Mouse (Mus musculus) olfactory bulb, adult 2 months (tissue): ENCODE results near the gene Nrtn. TPM values are rescaled to one million over a fixed set of nuclear protein-coding genes. Genes with fewer than 3 reads are reported as not detected.

Experiments
- H3K27ac ChIP-seq: fragments of 200-500 bp; 2 replicates; pipeline ENCODE4 v1.5.1; 2012; ENCODE audit warnings: low read depth, low read length; ENCODE audit not compliant: insufficient read depth
- H3K4me1 ChIP-seq: fragments of 200-500 bp; 2 replicates; pipeline ENCODE4 v1.6.1; 2012; ENCODE audit warnings: low read length; ENCODE audit not compliant: control insufficient read depth, insufficient read depth
- H3K4me3 ChIP-seq: fragments of 200-500 bp; 2 replicates; pipeline ENCODE4 v1.5.1; 2012; ENCODE audit warnings: mild to moderate bottlenecking, low read depth, low read length, moderate library complexity; ENCODE audit not compliant: insufficient read depth
- CTCF ChIP-seq: fragments of 200-500 bp; IDR thresholded peaks from 2 replicates; pipeline ENCODE4 v1.5.1; 2012; ENCODE audit warnings: low read depth, mild to moderate bottlenecking, low read length, moderate library complexity; ENCODE audit not compliant: insufficient read depth
- POLR2A ChIP-seq: fragments of 200-500 bp; IDR thresholded peaks from 2 replicates; pipeline ENCODE4 v1.6.1; 2012; ENCODE audit warnings: mild to moderate bottlenecking, low read depth, low read length, moderate library complexity; ENCODE audit not compliant: insufficient read depth
- WGBS: fragments of 180-500 bp; shearing (Covaris S2); methylation state at CpG from one replicate; pipeline ENCODE4 v1.1.7; 2018; 5-methylcytosine and 5-hydroxymethylcytosine counted together
- polyA plus RNA-seq: library from polyadenylated mRNA; stranded (reverse); fragments of >200 nt; gene quantifications from 2 replicates; pipeline ENCODE4 v1.2.4, GENCODE M21; 2012; ENCODE audit warnings: low replicate concordance; ENCODE audit not compliant: missing spikeins, insufficient read depth, insufficient read length

Gene Nrtn
- polyA plus RNA-seq, 1 experiment = not detected

DNA sequence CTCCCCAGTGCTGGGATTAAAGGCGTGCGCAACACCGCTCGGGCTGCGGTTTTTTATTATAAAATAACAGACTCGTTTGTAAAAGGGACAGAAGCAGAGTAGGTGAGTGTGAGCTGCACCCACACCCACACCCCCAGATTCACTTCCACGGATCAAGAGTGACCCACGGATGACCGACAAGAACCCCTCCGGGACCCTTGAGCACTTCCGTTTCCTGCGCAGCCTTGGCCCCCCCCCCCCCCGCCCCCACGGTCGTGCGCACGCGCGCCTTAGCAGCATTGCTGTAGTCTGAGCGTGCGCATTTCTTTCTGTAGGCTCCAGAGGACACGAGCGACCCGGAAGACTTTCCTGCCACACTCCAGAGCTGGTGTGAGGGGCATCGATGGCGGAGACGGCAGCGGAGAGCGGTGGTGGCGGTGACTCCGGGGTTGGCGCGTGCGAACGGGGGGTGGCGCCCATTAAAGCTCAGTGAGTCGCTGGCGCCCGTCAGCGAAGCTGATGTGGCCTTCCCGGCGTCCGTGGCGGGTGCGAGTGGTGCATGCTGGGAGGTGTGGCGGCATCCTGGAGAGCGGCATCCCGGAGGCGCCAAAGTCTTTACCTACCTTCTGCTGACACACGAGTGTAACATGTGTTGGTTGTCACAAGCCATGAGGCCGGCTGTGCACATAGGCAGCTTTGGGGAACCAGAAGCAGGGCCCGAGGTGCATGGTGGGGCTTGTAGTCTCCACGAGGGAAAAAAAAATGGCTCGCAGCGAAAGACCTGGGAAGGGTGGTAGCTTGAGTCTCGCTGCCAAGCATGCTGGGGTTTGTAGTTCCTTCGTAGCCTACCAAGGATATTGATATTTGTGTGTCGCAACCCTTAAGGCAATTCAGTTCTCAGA, 7.4 kb upstream of the Nrtn start, which contains the start of gene Dus3l:
Gene Dus3l (plus strand): TSS at position 284 of the 881 bp plus-strand sequence.
- TF ChIP-seq POLR2A (peak; percentile 71; the same call in 1 of the 2 replicates), CTCF (no peak)
- H3K27ac ChIP-seq = peak within 1 kb of the TSS; percentile 99
- peak within 1 kb of the TSS; percentile 96 for H3K4me3 ChIP-seq
- peaks cover 26% of the 10 kb centered on the region for H3K4me1 ChIP-seq
- under 1% methylated on average over 58 of the region's 58 CpGs for WGBS

DNA sequence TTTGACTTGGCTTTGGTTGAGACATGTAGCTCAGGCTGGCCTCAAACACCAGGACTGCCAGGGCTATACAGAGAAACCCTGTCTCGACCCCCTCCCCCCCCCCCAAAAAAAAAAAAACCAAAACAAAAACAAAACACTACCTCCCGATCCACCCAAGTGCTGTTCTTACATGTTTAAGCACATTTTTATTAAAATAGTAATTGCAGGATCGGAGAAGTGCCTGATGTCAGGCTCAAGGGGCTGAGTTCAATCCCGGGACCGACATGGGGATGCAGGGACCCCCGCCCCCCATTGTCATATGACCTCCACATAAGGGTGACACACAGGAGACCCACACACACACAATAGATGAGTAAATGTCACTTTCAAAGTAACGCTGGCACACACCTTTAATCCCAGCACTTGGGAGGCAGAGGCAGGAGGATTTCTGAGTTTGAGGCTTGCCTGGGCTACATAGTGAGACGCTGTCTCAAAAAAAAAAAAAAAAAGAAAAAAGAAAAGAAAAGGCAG, 6.5 kb upstream of the Nrtn start:
- Histone ChIP-seq H3K4me3 (peak overlapping the region; percentile 96; the same call in 1 of the 2 replicates), H3K4me1 (peaks cover 26% of the 10 kb centered on the region), H3K27ac (no peak overlapping the region; the same call in 1 of the 2 replicates)
- no peak for TF ChIP-seq POLR2A
- no peak for TF ChIP-seq CTCF
- WGBS = 73% methylated on average over 8 of the region's 8 CpGs

DNA sequence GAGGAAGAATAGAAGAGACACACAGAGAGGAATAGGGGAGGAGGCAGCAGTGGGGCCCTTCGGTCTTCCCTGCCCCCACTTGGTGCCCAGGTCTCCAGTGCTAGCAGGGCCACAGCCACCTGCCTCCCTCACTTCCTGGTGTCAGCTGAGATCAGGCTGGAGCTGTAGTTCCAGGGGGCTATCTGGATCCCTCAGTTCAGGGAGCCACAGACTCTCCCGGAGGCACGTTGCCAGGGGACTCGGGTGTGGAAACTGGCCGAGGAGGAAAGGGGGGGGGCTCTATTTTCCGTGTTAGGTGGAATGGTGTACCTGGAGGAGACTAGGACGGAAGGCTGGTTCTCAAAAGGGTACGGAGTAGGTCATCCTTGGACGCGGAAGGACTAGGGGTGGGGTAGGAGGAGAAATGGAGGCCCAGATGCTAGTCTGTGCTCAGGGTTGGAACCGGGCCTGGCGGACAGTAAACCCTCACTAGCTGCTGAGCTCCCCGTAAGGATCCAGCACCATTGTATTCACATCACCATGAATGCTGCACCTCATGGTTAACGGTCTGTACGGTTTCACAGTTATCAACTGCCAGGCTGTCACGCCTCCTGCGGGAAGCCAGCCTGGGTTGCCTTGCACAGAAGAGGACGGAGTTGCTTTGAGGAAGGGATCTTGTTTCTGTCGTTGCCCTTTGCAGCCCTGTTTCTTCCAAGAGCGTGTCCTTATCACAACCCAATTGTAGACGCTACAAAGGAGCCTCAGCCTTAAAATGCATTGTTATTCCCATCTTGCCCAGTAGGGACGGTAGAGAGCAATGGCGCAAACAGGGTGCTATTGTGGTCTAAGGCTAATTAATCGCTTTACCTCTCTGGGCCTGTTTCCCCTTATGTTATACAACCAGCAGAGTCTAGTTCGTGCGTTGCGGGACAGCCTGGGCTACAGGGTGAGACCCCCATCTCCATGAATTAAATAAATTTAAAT, 5.7 kb upstream of the Nrtn start:
- H3K4me3 ChIP-seq = no peak overlapping the region
- 46% methylated on average over 27 of the region's 27 CpGs for WGBS
- peaks cover 28% of the 10 kb centered on the region for H3K4me1 ChIP-seq
- peak overlapping the region; percentile 29 for H3K27ac ChIP-seq
- TF ChIP-seq CTCF (peak; percentile 48), POLR2A (no peak)

DNA sequence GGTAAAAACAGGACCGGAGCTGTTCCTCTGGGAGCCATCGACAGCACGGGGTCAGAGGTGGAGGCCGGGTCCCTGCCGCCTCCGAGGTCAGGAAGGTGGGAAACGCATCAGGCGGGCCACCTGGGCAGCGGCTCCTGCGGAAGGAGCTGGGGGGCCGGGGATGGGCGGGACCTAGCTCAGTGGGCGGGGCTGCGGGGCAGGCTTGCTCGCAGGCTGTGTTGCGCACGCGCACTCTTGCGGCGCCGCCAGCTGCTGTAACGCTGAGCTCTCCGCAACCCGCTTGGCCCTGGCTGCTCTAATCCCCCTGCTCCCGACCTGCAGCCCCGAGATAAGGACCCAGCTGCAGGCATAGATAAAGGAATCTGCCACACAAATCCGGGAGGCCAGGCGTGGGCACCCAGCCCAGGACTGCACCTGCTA, 4.7 kb upstream of the Nrtn start:
- Histone ChIP-seq H3K4me3 (peak overlapping the region; percentile 55), H3K4me1 (peaks cover 37% of the 10 kb centered on the region), H3K27ac (peak overlapping the region; percentile 47)
- 0% methylated on average over 27 of the region's 28 CpGs for WGBS
- TF ChIP-seq CTCF = no peak
- TF ChIP-seq POLR2A = peak; percentile 92

DNA sequence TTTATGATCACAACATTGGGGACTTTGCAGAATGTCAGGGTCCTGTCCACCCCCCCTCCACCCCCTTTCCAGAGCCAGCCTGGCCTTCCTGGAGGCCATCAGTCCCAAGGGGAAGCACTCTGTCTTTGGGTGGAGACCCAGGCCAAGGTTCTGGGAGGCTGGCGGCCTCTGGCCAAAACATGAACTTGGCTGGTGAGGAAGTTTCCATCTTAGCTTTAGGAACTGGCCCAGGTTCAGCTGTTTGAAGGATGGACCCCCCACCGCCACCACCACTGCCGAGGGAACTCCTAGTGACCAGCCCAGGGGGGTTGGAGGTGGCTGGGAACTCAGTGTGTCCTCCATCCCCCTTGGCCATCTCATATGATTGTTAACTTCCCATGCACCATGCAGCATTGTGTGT, 3.7 kb upstream of the Nrtn start:
- TF ChIP-seq POLR2A = no peak
- no peak for TF ChIP-seq CTCF
- Histone ChIP-seq H3K27ac (no peak overlapping the region), H3K4me1 (peaks cover 40% of the 10 kb centered on the region), H3K4me3 (no peak overlapping the region)
- WGBS = 64% methylated on average over 3 of the region's 3 CpGs

DNA sequence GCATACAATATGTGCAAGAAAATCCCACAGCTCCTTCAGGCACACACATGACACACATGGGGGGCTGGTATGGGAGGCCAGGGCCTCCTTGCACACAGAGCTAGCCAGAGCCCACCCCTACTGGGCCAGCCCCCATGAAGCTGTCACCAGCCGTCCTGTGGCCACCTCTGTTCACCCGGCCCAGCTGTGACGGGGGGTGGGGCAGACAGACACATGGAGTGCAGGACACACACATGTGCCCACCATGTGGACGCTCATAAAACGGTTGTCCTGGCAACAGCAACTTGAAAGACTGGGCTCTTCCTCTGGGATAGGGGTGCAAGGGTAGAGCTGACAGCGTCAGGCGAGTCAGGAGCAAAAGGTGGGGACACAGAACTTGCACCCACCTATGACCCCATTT, 1.9 kb upstream of the Nrtn start:
- H3K4me1 ChIP-seq = peaks cover 35% of the 10 kb centered on the region
- WGBS = 65% methylated on average over 7 of the region's 7 CpGs
- TF ChIP-seq CTCF (no peak), POLR2A (no peak)

DNA sequence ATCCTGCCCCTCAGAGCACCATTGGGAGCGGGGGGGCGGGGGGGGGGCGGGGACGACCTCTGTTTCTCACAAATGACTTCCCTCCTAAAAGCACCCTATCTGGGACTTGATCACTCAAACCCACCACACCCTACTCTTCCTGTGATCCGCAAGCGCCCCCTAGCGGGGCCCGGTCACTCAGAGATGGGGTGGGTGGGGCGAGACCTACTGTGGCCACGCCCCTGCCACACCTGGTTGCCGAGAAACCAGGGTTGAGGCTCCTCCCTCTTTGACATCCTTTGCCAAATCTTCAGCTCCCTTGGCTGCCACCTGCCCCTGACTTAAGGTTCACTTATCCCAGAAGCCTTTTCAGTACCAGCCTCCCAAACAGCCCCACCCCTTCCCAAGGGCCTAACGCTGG, 802 bp upstream of the Nrtn start:
- peak; percentile 10; the same call in 1 of the 2 replicates for TF ChIP-seq CTCF
- TF ChIP-seq POLR2A = no peak
- Histone ChIP-seq H3K4me1 (peaks cover 28% of the 10 kb centered on the region), H3K4me3 (no peak overlapping the region), H3K27ac (no peak overlapping the region)
- 6% methylated on average over 12 of the region's 12 CpGs for WGBS

More for the DNA sequence above, 1.9 kb upstream of the Nrtn start:
- Histone ChIP-seq H3K4me3 (no peak overlapping the region), H3K27ac (no peak overlapping the region)

DNA sequence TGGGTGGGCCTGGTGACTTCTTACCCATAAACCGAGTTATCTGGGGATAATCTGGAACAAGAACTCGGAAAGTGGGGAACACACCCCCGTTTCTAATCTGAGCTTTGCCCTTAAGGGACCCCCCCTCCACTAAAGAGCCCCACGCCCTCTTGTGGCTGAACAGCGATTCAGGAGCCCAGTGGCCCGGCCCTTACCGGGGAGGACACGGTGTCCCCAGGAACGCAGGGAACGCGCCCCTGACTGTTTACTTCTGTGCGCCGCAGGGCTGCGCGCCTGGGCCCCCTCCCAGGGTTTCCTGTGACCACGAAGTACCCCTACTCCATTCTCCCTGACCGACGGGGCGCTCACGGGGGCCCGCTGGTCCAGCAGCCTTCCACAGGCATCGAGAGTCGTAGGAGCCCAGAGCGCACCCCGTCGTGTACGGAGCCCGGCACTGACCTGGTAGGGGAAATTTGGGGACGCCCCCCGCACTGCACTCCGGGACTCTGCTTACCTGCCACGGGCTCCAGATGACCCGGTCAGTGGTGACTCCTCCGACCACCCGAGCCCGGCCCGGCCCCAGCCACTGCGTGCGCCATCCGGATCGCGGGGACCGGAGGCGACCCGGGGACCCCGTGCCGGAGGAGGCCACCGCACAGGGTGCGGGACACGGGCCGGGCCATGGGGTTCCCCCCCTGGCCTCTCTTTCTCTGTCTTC, 479 bp downstream of the Nrtn start:
- H3K4me3 ChIP-seq = peak overlapping the region; percentile 47
- TF ChIP-seq CTCF = no peak
- no peak for TF ChIP-seq POLR2A
- 2% methylated on average over 51 of the region's 51 CpGs for WGBS
- peaks cover 19% of the 10 kb centered on the region for H3K4me1 ChIP-seq
- no peak overlapping the region for H3K27ac ChIP-seq
